Comparison of ENCODE assay signal across 10 mouse cellular contexts in genomic region chr2:5286189-5287043, GRCm38 (mm10).
A peak's percentile ranks its signal among the peaks of the same experiment; 100 is the strongest.
DNase-seq lines count a peak whose midpoint lies in the region; ATAC-seq and TF ChIP-seq lines count a peak whose summit lies in the region.
"Had no signal": no experiment of that assay in that cellular context is flagged by ENCODE, and none has a peak within 500 bp of the region (broad histone marks: within the 10 kb centered on the region; RNA-seq: fewer than 3 reads in every experiment).

No protein-coding gene starts in this region.

- ATAC-seq in cerebellum, adult (ENCODE audit: insufficient number of reproducible peaks, low FRiP score, low TSS enrichment) = no peak
- peak; percentile 83; the same call in 1 of the 2 replicates for ATAC-seq in intestine, embryonic 14.5 days (replicated peaks; ENCODE audit: low FRiP score, low TSS enrichment, low read depth)
- ATAC-seq in lung, embryonic 15.5 days (ENCODE audit: borderline replicate concordance, extremely low read depth, low FRiP score, low TSS enrichment) = no peak; the same call in 1 of the 2 replicates

- peak; percentile 51 to 59 for DNase-seq in cerebellum, postnatal 10 days
- peak; percentile 75 for DNase-seq in 3134 (ENCODE audit: extremely low read depth, insufficient read length, low spot score)
- peak; percentile 63 for DNase-seq in intestine, embryonic 14.5 days (ENCODE audit: low spot score)
- DNase-seq in layer of hippocampus, adult 2 months (ENCODE audit: low spot score in 2 of 2) = no peak
- no peak for DNase-seq in left cerebral cortex, adult 11 months (ENCODE audit: low spot score)
- no peak for DNase-seq in frontal cortex, postnatal 10 days (ENCODE audit: low spot score in 2 of 2)

- H3K36me3 ChIP-seq in intestine, embryonic 14.5 days (ENCODE audit: control insufficient read depth, insufficient read depth, low read length) = no peaks in the 10 kb centered on the region
- no peaks in the 10 kb centered on the region for H3K36me3 ChIP-seq in lung, embryonic 15.5 days
- H3K36me3 ChIP-seq: hindbrain, embryonic 15.5 days had no signal

- H3K9me3 ChIP-seq in intestine, embryonic 14.5 days (ENCODE audit: control insufficient read depth, low read length) = no peaks in the 10 kb centered on the region
- no peaks in the 10 kb centered on the region for H3K9me3 ChIP-seq in lung, embryonic 15.5 days
- H3K9me3 ChIP-seq: hindbrain, embryonic 15.5 days had no signal

- no peak overlapping the region for H3K4me2 ChIP-seq in intestine, embryonic 14.5 days (ENCODE audit: low read length)
- no peak overlapping the region for H3K4me2 ChIP-seq in lung, embryonic 15.5 days
- H3K4me2 ChIP-seq: hindbrain, embryonic 15.5 days had no signal

- H3K9ac ChIP-seq in intestine, embryonic 14.5 days (ENCODE audit: low read length) = no peak overlapping the region
- H3K9ac ChIP-seq in lung, embryonic 15.5 days = no peak overlapping the region
- H3K9ac ChIP-seq: hindbrain, embryonic 15.5 days had no signal

- H3K4me3 ChIP-seq in intestine, embryonic 14.5 days (ENCODE audit: low read depth, low read length) = no peak overlapping the region
- H3K4me3 ChIP-seq in lung, embryonic 15.5 days = no peak overlapping the region
- H3K4me3 ChIP-seq in layer of hippocampus, adult 2 months = no peak overlapping the region
- H3K4me3 ChIP-seq: erythroblast, embryonic 14.5 days; hindbrain, embryonic 15.5 days had no signal

- H3K27me3 ChIP-seq in intestine, embryonic 14.5 days (replicated peaks; ENCODE audit: control insufficient read depth, insufficient read depth, low read length) = no peaks in the 10 kb centered on the region
- no peaks in the 10 kb centered on the region for H3K27me3 ChIP-seq in lung, embryonic 15.5 days
- H3K27me3 ChIP-seq: hindbrain, embryonic 15.5 days had no signal

- TF ChIP-seq CTCF in layer of hippocampus, adult 2 months (conservative IDR thresholded peaks at IDR 0.05) = no peak

- WGBS in intestine, embryonic 14.5 days = 31% methylated on average over 5 of the region's 5 CpGs
- 43% methylated on average over 5 of the region's 5 CpGs for WGBS in lung, embryonic 15.5 days

- peaks cover 11% of the 10 kb centered on the region for H3K4me1 ChIP-seq in intestine, embryonic 14.5 days (replicated peaks; ENCODE audit: control insufficient read depth, insufficient read depth, low read length)
- H3K4me1 ChIP-seq in lung, embryonic 15.5 days = 0 out of 2 replicates have a peak, but pooled peaks cover 3% of the 10 kb centered on the region
- H3K4me1 ChIP-seq: hindbrain, embryonic 15.5 days had no signal

- peak overlapping the region; percentile 64 for H3K27ac ChIP-seq in intestine, embryonic 14.5 days (ENCODE audit: low read depth)
- peak overlapping the region; percentile 42; the same call in 1 of the 2 replicates for H3K27ac ChIP-seq in lung, embryonic 15.5 days
- no peak overlapping the region for H3K27ac ChIP-seq in layer of hippocampus, adult 2 months
- H3K27ac ChIP-seq: hindbrain, embryonic 15.5 days had no signal

Comparison
In these comparisons a context has a peak if more than half of its experiments do, and no peak if none do; other contexts are left out.
1. DNase-seq: peak in cerebellum, postnatal 10 days (2 of 2), 3134 (single experiment) and intestine, embryonic 14.5 days (single experiment); none in layer of hippocampus, adult 2 months (0 of 2), left cerebral cortex, adult 11 months (single experiment) and frontal cortex, postnatal 10 days (0 of 2).